Mouse (Mus musculus) c-Kit-positive CD71-positive TER-119-negative erythroid progenitor cells, embryonic 14.5 days (primary cell): ENCODE measurements around the gene Fzd10.

Experiments
- DNase-seq: peaks from one replicate; pipeline ENCODE4 v3.0.0-alpha.2; 2013; ENCODE audit warnings: low read depth

The Fzd10 gene

GRCm38 (mm10) chr5:128601036-128602019 is 684 bp downstream of the Fzd10 start:
- DNase-seq = no peak

- DNase-seq = no peak
Measured at GRCm38 (mm10) chr5:128603693-128604092, 3.0 kb downstream of the Fzd10 start.

GRCm38 (mm10) chr5:128606596-128606995 is 6.0 kb downstream of the Fzd10 start:
- DNase-seq = no peak

- DNase-seq = no peak
Measured at GRCm38 (mm10) chr5:128609091-128609490, 8.4 kb downstream of the Fzd10 start.

GRCm38 (mm10) chr5:128617621-128618020 is 17.0 kb downstream of the Fzd10 start:
- DNase-seq = no peak

- DNase-seq = no peak
Measured at GRCm38 (mm10) chr5:128619987-128620386, 19.3 kb downstream of the Fzd10 start.

- no peak for DNase-seq
Measured at GRCm38 (mm10) chr5:128620408-128620807, 19.8 kb downstream of the Fzd10 start.

GRCm38 (mm10) chr5:128627763-128628162 is 27.1 kb downstream of the Fzd10 start:
- DNase-seq = no peak

- no peak for DNase-seq
Measured at GRCm38 (mm10) chr5:128636648-128637047, 36.0 kb downstream of the Fzd10 start.

- DNase-seq = no peak
Measured at GRCm38 (mm10) chr5:128637071-128638015, 36.7 kb downstream of the Fzd10 start.

- DNase-seq = no peak
Measured at GRCm38 (mm10) chr5:128638716-128639115, 38.1 kb downstream of the Fzd10 start.

GRCm38 (mm10) chr5:128643065-128643464 is 42.4 kb downstream of the Fzd10 start:
- no peak for DNase-seq

- DNase-seq = no peak
Measured at GRCm38 (mm10) chr5:128645720-128646119, 45.1 kb downstream of the Fzd10 start.

GRCm38 (mm10) chr5:128646286-128646685 is 45.6 kb downstream of the Fzd10 start:
- no peak for DNase-seq

GRCm38 (mm10) chr5:128647221-128647730 is 46.6 kb downstream of the Fzd10 start:
- DNase-seq = no peak

- DNase-seq = no peak
Measured at GRCm38 (mm10) chr5:128649336-128649897, 48.8 kb downstream of the Fzd10 start.
